Mouse (Mus musculus) E14TG2a.4 (cell line): ENCODE data around the gene Tent5b.

ENCODE experiments used
- CTCF ChIP-seq: conservative IDR thresholded peaks from 2 replicates; pipeline ENCODE4 v1.5.1; 2014; ENCODE audit warnings: low read length
- NANOG ChIP-seq: IDR thresholded peaks from 2 replicates; pipeline ENCODE4 v1.6.1; 2014; ENCODE audit warnings: borderline replicate concordance, low read length, mixed read lengths
- POU5F1 ChIP-seq: IDR thresholded peaks from 2 replicates; pipeline ENCODE4 v1.6.1; 2014; ENCODE audit warnings: low read length, borderline replicate concordance

GRCm38 (mm10) chr4:133504755-133505485 lies 25.0 kb downstream of the Tent5b start:
- no peak for TF ChIP-seq CTCF
- TF ChIP-seq POU5F1 = no peak
- TF ChIP-seq NANOG = no peak
